Mouse (Mus musculus) neural tube, embryonic 12.5 days (tissue): ENCODE measurements around the gene Sclt1. TPM values are rescaled to one million over a fixed set of nuclear protein-coding genes. Genes with fewer than 3 reads are reported as not detected.

Source experiments
- ATAC-seq: fragments of 200-750 bp; cut with Nextera tagmentation; 2 replicates; pipeline ENCODE4 v1.8.0; 2017; ENCODE audit warnings: low read depth, mild to moderate bottlenecking, moderate TSS enrichment, moderate library complexity; ENCODE audit not compliant: low FRiP score
- H3K27ac ChIP-seq: fragments of 300-500 bp; sonication (generic); 2 replicates; pipeline ENCODE4 v1.5.1; 2016
- H3K27me3 ChIP-seq: fragments of 300-500 bp; sonication (generic); replicated peaks from 2 replicates; pipeline ENCODE4 v1.6.1; 2016; ENCODE audit warnings: mild to moderate bottlenecking
- H3K36me3 ChIP-seq: fragments of 300-500 bp; sonication (generic); 2 replicates; pipeline ENCODE4 v1.6.1; 2016; ENCODE audit warnings: mild to moderate bottlenecking
- H3K4me1 ChIP-seq: fragments of 300-500 bp; sonication (generic); 2 replicates; pipeline ENCODE4 v1.6.1; 2016
- H3K4me2 ChIP-seq: fragments of 300-500 bp; sonication (generic); replicated peaks from 2 replicates; pipeline ENCODE4 v1.6.1; 2016; ENCODE audit warnings: mild to moderate bottlenecking
- H3K4me3 ChIP-seq: fragments of 300-500 bp; sonication (generic); 2 replicates; pipeline ENCODE4 v1.5.1; 2016
- H3K9ac ChIP-seq: fragments of 300-500 bp; sonication (generic); 2 replicates; pipeline ENCODE4 v1.6.1; 2016; ENCODE audit warnings: mild to moderate bottlenecking
- H3K9me3 ChIP-seq: fragments of 300-500 bp; sonication (generic); 2 replicates; pipeline ENCODE4 v1.6.1; 2016; ENCODE audit warnings: mild to moderate bottlenecking
- WGBS: fragments of 180-500 bp; shearing (Covaris S2); methylation state at CpG from one replicate; pipeline ENCODE4 v1.1.7; 2016; 5-methylcytosine and 5-hydroxymethylcytosine counted together
- polyA plus RNA-seq: library from polyadenylated mRNA; unstranded; fragments of >200 nt; fragmentation: Nextera tagmentation; extraction: Ambion mirVana; gene quantifications from 2 replicates; pipeline ENCODE4 v1.2.1, GENCODE M21; 2016

Gene Sclt1
- polyA plus RNA-seq, 1 experiment from 2014 or later = 24.5 TPM

DNA sequence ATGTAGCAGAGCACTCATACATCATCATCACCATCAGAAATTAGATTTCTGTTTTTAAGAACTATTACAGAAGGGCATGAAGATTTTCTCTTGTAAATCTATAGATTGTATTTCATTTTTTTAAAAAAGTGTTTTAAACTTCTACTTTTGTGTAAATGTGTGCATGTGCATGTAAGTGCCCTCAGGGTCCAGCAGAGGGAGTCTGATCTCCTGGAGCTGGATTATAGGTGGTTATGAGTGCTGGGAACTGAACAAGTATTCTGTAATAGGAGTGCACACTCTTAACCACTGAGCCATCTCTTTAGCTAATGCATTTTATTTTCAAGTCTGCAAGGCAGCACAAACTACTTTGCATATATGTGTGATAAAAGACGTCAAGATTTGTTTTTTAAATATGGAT is 86.7 kb downstream of the Sclt1 start:
- H3K9me3 ChIP-seq = no peaks in the 10 kb centered on the region
- no peaks in the 10 kb centered on the region for H3K27me3 ChIP-seq
- no peak overlapping the region for H3K27ac ChIP-seq
- peaks cover 20% of the 10 kb centered on the region for H3K36me3 ChIP-seq
- no peak overlapping the region for H3K4me3 ChIP-seq
- H3K9ac ChIP-seq = no peak overlapping the region
- ATAC-seq = no peak
- 90% methylated on average over 1 of the region's 1 CpGs for WGBS
- no peaks in the 10 kb centered on the region for H3K4me1 ChIP-seq
- no peak overlapping the region for H3K4me2 ChIP-seq

DNA sequence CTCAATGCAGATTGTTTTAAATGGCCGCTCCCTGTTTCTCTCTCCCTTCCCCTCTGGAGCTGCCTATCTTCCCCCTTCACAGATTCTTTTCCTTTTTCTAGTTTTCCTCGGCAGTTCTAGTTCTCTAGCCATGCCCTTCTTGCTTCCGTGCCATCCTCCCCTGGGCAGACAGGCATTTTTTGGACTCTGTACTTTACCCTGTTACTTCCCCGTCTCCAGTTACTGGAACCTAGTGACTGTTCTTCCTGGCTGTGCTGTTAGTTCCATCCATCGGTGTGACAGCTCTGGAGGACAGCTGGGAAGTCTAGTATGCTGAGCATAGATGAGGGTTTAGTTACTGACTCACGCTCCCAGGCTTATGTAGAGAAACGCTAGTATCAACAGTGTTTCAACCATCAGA is 121.3 kb downstream of the Sclt1 start:
- WGBS = 91% methylated on average over 7 of the region's 7 CpGs

DNA sequence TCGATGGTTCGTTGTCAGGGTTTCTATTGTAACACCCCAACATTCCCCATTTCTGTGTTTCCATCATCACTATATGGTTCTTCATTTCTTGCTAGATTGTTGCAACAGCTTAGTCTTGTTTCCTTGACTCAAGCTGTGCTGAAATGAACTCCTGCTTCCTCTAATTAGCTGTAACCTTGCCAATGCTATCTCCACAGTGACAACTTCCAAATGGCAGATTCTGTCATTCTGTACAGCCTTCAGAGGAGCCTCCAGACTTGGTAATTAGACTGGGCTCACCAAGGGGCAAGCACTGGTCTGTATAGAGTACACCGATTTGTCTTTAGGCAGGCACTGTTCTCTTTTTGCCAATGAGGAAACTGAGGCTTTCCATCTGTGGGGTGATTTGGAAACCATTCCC is 123.8 kb downstream of the Sclt1 start:
- no peak overlapping the region for H3K4me2 ChIP-seq
- no peaks in the 10 kb centered on the region for H3K9me3 ChIP-seq
- no peaks in the 10 kb centered on the region for H3K27me3 ChIP-seq
- H3K36me3 ChIP-seq = peaks cover 14% of the 10 kb centered on the region
- no peak overlapping the region for H3K9ac ChIP-seq
- no peaks in the 10 kb centered on the region for H3K4me1 ChIP-seq
- no peak overlapping the region for H3K4me3 ChIP-seq
- ATAC-seq = no peak
- 86% methylated on average over 3 of the region's 3 CpGs for WGBS
- no peak overlapping the region for H3K27ac ChIP-seq

More for the DNA sequence above, 121.3 kb downstream of the Sclt1 start:
- Histone ChIP-seq H3K27me3 (no peaks in the 10 kb centered on the region), H3K4me3 (no peak overlapping the region), H3K9ac (no peak overlapping the region), H3K4me2 (no peak overlapping the region), H3K4me1 (no peaks in the 10 kb centered on the region), H3K27ac (no peak overlapping the region), H3K9me3 (no peaks in the 10 kb centered on the region), H3K36me3 (peaks cover 3% of the 10 kb centered on the region; the same call in 1 of the 2 replicates)
- ATAC-seq = no peak

GRCm38 (mm10) chr3:41618036-41618435 is 124.3 kb downstream of the Sclt1 start:
- no peak overlapping the region for H3K4me3 ChIP-seq
- ATAC-seq = no peak
- H3K4me1 ChIP-seq = no peaks in the 10 kb centered on the region
- H3K4me2 ChIP-seq = no peak overlapping the region
- WGBS = 84% methylated on average over 3 of the region's 3 CpGs
- H3K9me3 ChIP-seq = no peaks in the 10 kb centered on the region
- no peak overlapping the region for H3K9ac ChIP-seq
- H3K27ac ChIP-seq = no peak overlapping the region
- peaks cover 18% of the 10 kb centered on the region for H3K36me3 ChIP-seq
- no peaks in the 10 kb centered on the region for H3K27me3 ChIP-seq

GRCm38 (mm10) chr3:41614230-41614985 is 127.9 kb downstream of the Sclt1 start:
- Histone ChIP-seq H3K27ac (no peak overlapping the region), H3K9me3 (no peaks in the 10 kb centered on the region), H3K4me3 (no peak overlapping the region), H3K4me2 (no peak overlapping the region), H3K36me3 (peaks cover 44% of the 10 kb centered on the region), H3K9ac (no peak overlapping the region), H3K27me3 (no peaks in the 10 kb centered on the region), H3K4me1 (no peaks in the 10 kb centered on the region)
- 90% methylated on average over 5 of the region's 5 CpGs for WGBS
- ATAC-seq = no peak

DNA sequence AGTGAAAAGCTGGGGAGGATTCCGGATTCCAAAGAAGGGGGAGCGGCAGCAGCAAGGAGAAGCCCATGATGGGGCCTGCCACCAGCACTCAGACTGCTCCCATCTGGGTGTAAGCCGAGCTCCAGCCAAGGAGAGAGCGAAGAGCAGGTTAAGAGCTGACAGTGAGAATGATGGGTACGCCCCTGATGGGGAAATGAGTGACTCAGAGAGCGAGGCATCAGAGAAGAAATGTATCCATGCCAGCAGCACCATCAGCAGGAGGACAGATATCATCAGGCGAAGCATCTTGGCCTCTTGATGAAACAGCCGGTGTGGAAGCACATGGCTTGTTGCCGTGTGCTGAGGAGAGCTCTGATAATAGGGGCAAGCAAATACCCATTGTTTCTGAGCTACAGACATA is 128.6 kb downstream of the Sclt1 start:
- 95% methylated on average over 9 of the region's 9 CpGs for WGBS
- no peak for ATAC-seq
- peaks cover 48% of the 10 kb centered on the region for H3K36me3 ChIP-seq

DNA sequence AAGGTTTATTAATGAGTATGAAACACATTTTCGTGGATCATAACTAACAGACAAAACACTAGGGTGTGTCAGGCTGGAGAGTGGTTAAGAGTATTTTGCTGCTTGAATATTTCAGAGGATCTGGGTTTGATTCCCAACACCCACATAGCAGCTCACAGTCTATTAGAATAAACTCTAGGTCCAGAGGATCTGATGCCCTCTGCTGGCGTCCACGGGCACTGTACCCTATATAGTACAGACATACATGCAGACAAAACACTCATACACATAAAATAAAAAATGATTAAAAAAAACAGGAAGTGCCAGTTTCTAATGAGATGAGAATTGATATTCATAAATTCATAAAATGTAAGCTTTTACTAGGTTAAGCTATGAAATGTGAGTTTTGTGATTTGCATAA is 130.1 kb downstream of the Sclt1 start:
- Histone ChIP-seq H3K4me2 (no peak overlapping the region), H3K9me3 (no peaks in the 10 kb centered on the region), H3K27me3 (no peaks in the 10 kb centered on the region), H3K9ac (no peak overlapping the region), H3K4me3 (no peak overlapping the region), H3K36me3 (peaks cover 48% of the 10 kb centered on the region), H3K4me1 (no peaks in the 10 kb centered on the region), H3K27ac (no peak overlapping the region)
- 92% methylated on average over 3 of the region's 3 CpGs for WGBS
- ATAC-seq = no peak

More for the DNA sequence above, 128.6 kb downstream of the Sclt1 start:
- Histone ChIP-seq H3K9me3 (no peaks in the 10 kb centered on the region), H3K27ac (no peak overlapping the region), H3K4me3 (no peak overlapping the region), H3K27me3 (no peaks in the 10 kb centered on the region), H3K4me1 (no peaks in the 10 kb centered on the region), H3K4me2 (no peak overlapping the region), H3K9ac (no peak overlapping the region)

- WGBS = 93% methylated on average over 5 of the region's 5 CpGs
- Histone ChIP-seq H3K4me2 (no peak overlapping the region), H3K27ac (no peak overlapping the region), H3K4me3 (no peak overlapping the region), H3K9me3 (no peaks in the 10 kb centered on the region), H3K9ac (no peak overlapping the region), H3K4me1 (no peaks in the 10 kb centered on the region), H3K27me3 (no peaks in the 10 kb centered on the region), H3K36me3 (peaks cover 55% of the 10 kb centered on the region)
- ATAC-seq = no peak
These were observed 133.2 kb downstream of the Sclt1 start for GRCm38 (mm10) chr3:41609071-41609470.

DNA sequence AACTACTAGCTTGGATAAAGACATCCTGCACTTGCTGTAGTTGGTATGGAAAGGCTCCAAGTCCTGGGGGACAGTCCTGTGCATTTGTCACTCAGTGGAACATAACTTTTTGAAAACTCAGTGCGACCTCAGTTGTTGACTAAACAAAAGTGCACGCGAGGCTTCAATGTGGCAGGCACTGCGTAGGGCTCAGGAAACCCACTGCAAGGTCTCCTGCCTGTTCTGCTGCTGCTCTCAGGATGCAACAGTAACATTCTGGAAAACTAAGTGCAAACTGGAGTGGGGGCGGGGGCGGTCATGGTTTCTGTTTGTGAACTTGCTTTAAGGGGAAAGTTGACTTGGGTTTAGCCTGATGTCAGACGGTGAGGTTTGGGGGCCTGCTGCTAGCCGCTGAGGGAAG is 134.8 kb downstream of the Sclt1 start:
- no peak for ATAC-seq
- H3K27me3 ChIP-seq = no peaks in the 10 kb centered on the region

DNA sequence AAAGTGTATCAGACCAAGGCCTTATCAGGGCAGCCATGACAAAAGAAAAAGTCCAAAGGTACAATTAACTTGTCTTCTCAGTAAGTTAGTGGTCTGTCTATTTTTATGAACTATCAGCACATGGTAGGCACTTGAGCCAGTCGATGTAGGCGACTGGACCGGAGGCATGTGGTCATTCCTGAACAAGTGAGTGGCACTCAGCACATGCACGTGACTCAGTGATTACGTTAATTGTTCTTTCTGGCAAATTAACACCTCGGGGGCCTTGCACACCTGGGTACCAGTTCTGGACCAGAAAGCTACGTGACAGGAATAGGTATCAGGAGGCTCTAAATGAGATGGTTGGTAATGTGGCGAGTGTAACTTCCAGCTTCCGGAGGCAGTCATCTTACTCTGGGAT is 135.3 kb downstream of the Sclt1 start:
- H3K9ac ChIP-seq = no peak overlapping the region
- H3K4me2 ChIP-seq = no peak overlapping the region
- 91% methylated on average over 9 of the region's 9 CpGs for WGBS
- ATAC-seq = no peak
- peaks cover 8% of the 10 kb centered on the region for H3K4me1 ChIP-seq
- H3K4me3 ChIP-seq = no peak overlapping the region
- H3K27me3 ChIP-seq = no peaks in the 10 kb centered on the region
- H3K36me3 ChIP-seq = peaks cover 42% of the 10 kb centered on the region
- H3K27ac ChIP-seq = no peak overlapping the region
- no peaks in the 10 kb centered on the region for H3K9me3 ChIP-seq

More for the DNA sequence above, 134.8 kb downstream of the Sclt1 start:
- Histone ChIP-seq H3K27ac (no peak overlapping the region), H3K9ac (no peak overlapping the region), H3K9me3 (no peaks in the 10 kb centered on the region), H3K36me3 (peaks cover 45% of the 10 kb centered on the region), H3K4me3 (no peak overlapping the region), H3K4me1 (peaks cover 8% of the 10 kb centered on the region), H3K4me2 (no peak overlapping the region)
- 94% methylated on average over 8 of the region's 8 CpGs for WGBS

- no peak overlapping the region for H3K4me2 ChIP-seq
- H3K4me1 ChIP-seq = peaks cover 8% of the 10 kb centered on the region
- H3K27ac ChIP-seq = no peak overlapping the region
- H3K9me3 ChIP-seq = no peaks in the 10 kb centered on the region
- H3K36me3 ChIP-seq = peaks cover 39% of the 10 kb centered on the region
- ATAC-seq = 0 out of 2 replicates have a peak, but pooled peaks have one; percentile 11
- 87% methylated on average over 4 of the region's 4 CpGs for WGBS
- no peaks in the 10 kb centered on the region for H3K27me3 ChIP-seq
- H3K9ac ChIP-seq = no peak overlapping the region
- H3K4me3 ChIP-seq = no peak overlapping the region
These were observed 136.0 kb downstream of the Sclt1 start for GRCm38 (mm10) chr3:41606330-41606664.

- no peaks in the 10 kb centered on the region for H3K27me3 ChIP-seq
- H3K4me1 ChIP-seq = peaks cover 8% of the 10 kb centered on the region
- peaks cover 37% of the 10 kb centered on the region for H3K36me3 ChIP-seq
- ATAC-seq = peak; percentile 45
- WGBS = 85% methylated on average over 13 of the region's 13 CpGs
- no peak overlapping the region for H3K4me2 ChIP-seq
- no peak overlapping the region for H3K27ac ChIP-seq
- no peaks in the 10 kb centered on the region for H3K9me3 ChIP-seq
- H3K9ac ChIP-seq = no peak overlapping the region
- no peak overlapping the region for H3K4me3 ChIP-seq
These were observed 136.5 kb downstream of the Sclt1 start for GRCm38 (mm10) chr3:41605601-41606329.
